ENCODE assay signal across 9 mouse cellular contexts in genomic region chr12:82166101-82166571, GRCm38 (mm10). TPM values are rescaled to one million over a fixed set of nuclear protein-coding genes. Genes with fewer than 3 reads are reported as not detected.
DNase-seq lines count a peak whose midpoint lies in the region; ATAC-seq and TF ChIP-seq lines count a peak whose summit lies in the region.
"Had no signal": no experiment of that assay in that cellular context is flagged by ENCODE, and none has a peak within 500 bp of the region (broad histone marks: within the 10 kb centered on the region; RNA-seq: fewer than 3 reads in every experiment).

No protein-coding gene starts in this region.

- TF ChIP-seq EP300 in stomach, postnatal 0 days (optimal IDR thresholded peaks at IDR 0.05) = no peak

- no peak for TF ChIP-seq CTCF in stomach, postnatal 0 days (IDR thresholded peaks at IDR 0.05; ENCODE audit: low read depth)

- no peaks in the 10 kb centered on the region for H3K36me3 ChIP-seq in kidney, embryonic 16.5 days (ENCODE audit: insufficient read depth, low read length)
- no peaks in the 10 kb centered on the region for H3K36me3 ChIP-seq in embryonic facial prominence, embryonic 15.5 days
- H3K36me3 ChIP-seq in limb, embryonic 15.5 days = no peaks in the 10 kb centered on the region
- no peaks in the 10 kb centered on the region for H3K36me3 ChIP-seq in stomach, postnatal 0 days (ENCODE audit: control insufficient read depth, insufficient read depth, low read length)
- H3K36me3 ChIP-seq: liver, embryonic 13.5 days had no signal

- no peaks in the 10 kb centered on the region for H3K9me3 ChIP-seq in kidney, embryonic 16.5 days (ENCODE audit: low read length)
- H3K9me3 ChIP-seq in embryonic facial prominence, embryonic 15.5 days (replicated peaks) = no peaks in the 10 kb centered on the region
- H3K9me3 ChIP-seq in limb, embryonic 15.5 days = no peaks in the 10 kb centered on the region
- H3K9me3 ChIP-seq in stomach, postnatal 0 days (ENCODE audit: control insufficient read depth, low read length) = no peaks in the 10 kb centered on the region
- H3K9me3 ChIP-seq: liver, embryonic 13.5 days had no signal

- peak overlapping the region; percentile 50 for H3K9ac ChIP-seq in kidney, embryonic 16.5 days (replicated peaks; ENCODE audit: low read length)
- H3K9ac ChIP-seq in embryonic facial prominence, embryonic 15.5 days = no peak overlapping the region
- H3K9ac ChIP-seq in limb, embryonic 15.5 days = no peak overlapping the region
- no peak overlapping the region for H3K9ac ChIP-seq in stomach, postnatal 0 days (ENCODE audit: low read length)
- H3K9ac ChIP-seq: liver, embryonic 13.5 days had no signal

- no peak overlapping the region for H3K27ac ChIP-seq in kidney, embryonic 16.5 days (ENCODE audit: low read length)
- H3K27ac ChIP-seq in embryonic facial prominence, embryonic 15.5 days (replicated peaks) = no peak overlapping the region
- no peak overlapping the region for H3K27ac ChIP-seq in limb, embryonic 15.5 days
- H3K27ac ChIP-seq in stomach, postnatal 0 days (replicated peaks) = no peak overlapping the region
- H3K27ac ChIP-seq: liver, embryonic 13.5 days had no signal

- H3K4me3 ChIP-seq in kidney, embryonic 16.5 days (ENCODE audit: low read length) = peak overlapping the region; percentile 2; the same call in 1 of the 2 replicates
- no peak overlapping the region for H3K4me3 ChIP-seq in embryonic facial prominence, embryonic 15.5 days (replicated peaks)
- no peak overlapping the region for H3K4me3 ChIP-seq in limb, embryonic 15.5 days
- H3K4me3 ChIP-seq in stomach, postnatal 0 days (ENCODE audit: low read depth, low read length) = no peak overlapping the region
- H3K4me3 ChIP-seq: liver, embryonic 13.5 days had no signal

- H3K27me3 ChIP-seq in kidney, embryonic 16.5 days (ENCODE audit: insufficient read depth, low read length) = peaks cover 2% of the 10 kb centered on the region; the same call in 1 of the 2 replicates
- H3K27me3 ChIP-seq in embryonic facial prominence, embryonic 15.5 days = no peaks in the 10 kb centered on the region
- H3K27me3 ChIP-seq in limb, embryonic 15.5 days = no peaks in the 10 kb centered on the region
- H3K27me3 ChIP-seq in stomach, postnatal 0 days (ENCODE audit: control insufficient read depth, insufficient read depth, low read length) = no peaks in the 10 kb centered on the region

- peak overlapping the region; percentile 46 for H3K4me2 ChIP-seq in kidney, embryonic 16.5 days (replicated peaks; ENCODE audit: low read depth, low read length)
- H3K4me2 ChIP-seq in embryonic facial prominence, embryonic 15.5 days (replicated peaks) = peak overlapping the region; percentile 29
- peak overlapping the region; percentile 19; the same call in 1 of the 2 replicates for H3K4me2 ChIP-seq in limb, embryonic 15.5 days
- H3K4me2 ChIP-seq in stomach, postnatal 0 days (replicated peaks; ENCODE audit: low read depth) = peak overlapping the region; percentile 18; the same call in 1 of the 2 replicates
- H3K4me2 ChIP-seq: liver, embryonic 13.5 days had no signal

- peaks cover 12% of the 10 kb centered on the region for H3K4me1 ChIP-seq in kidney, embryonic 16.5 days (ENCODE audit: insufficient read depth, low read length)
- H3K4me1 ChIP-seq in embryonic facial prominence, embryonic 15.5 days = peaks cover 4% of the 10 kb centered on the region
- peaks cover 23% of the 10 kb centered on the region for H3K4me1 ChIP-seq in limb, embryonic 15.5 days
- no peaks in the 10 kb centered on the region for H3K4me1 ChIP-seq in stomach, postnatal 0 days (replicated peaks; ENCODE audit: control insufficient read depth, insufficient read depth)

- no peak for DNase-seq in kidney, postnatal 14 days
- no peak for DNase-seq in stomach, postnatal 0 days (ENCODE audit: low spot score)
- DNase-seq in frontal cortex, adult 2 months (ENCODE audit: extremely low spot score in 1 of 2, low spot score in 1 of 2) = no peak
- DNase-seq in adrenal gland, postnatal 25 days = no peak
- no peak for DNase-seq in ovary, adult 18-20 months (ENCODE audit: low spot score)
- DNase-seq: liver, embryonic 13.5 days had no signal

- no peak for ATAC-seq in kidney, embryonic 16.5 days (ENCODE audit: low FRiP score, low TSS enrichment)
- no peak for ATAC-seq in embryonic facial prominence, embryonic 15.5 days (ENCODE audit: insufficient number of reproducible peaks, low FRiP score, low TSS enrichment, low read depth)
- ATAC-seq in limb, embryonic 15.5 days (ENCODE audit: insufficient number of reproducible peaks, low FRiP score, low TSS enrichment, low read depth) = no peak
- no peak for ATAC-seq in stomach, postnatal 0 days (ENCODE audit: low FRiP score, low TSS enrichment)

- 17% methylated on average over 14 of the region's 14 CpGs for WGBS in kidney, embryonic 16.5 days
- whole genome bisulfite sequencing in embryonic facial prominence, embryonic 15.5 days = 35% methylated on average over 14 of the region's 14 CpGs
- WGBS in limb, embryonic 15.5 days = 23% methylated on average over 14 of the region's 14 CpGs
- WGBS in stomach, postnatal 0 days = 37% methylated on average over 14 of the region's 14 CpGs

RNA-seq across cellular contexts. Expression of gene Sipa1l1, which starts 3.0 kb away (rescaled TPM):
- polyA plus RNA-seq in kidney, embryonic 16.5 days (2015; fragmentation: Nextera tagmentation; extraction: Ambion mirVana) = 37.3 and 42.3 TPM in 2 replicates
- 26.7 and 29.8 TPM in 2 replicates for polyA plus RNA-seq in embryonic facial prominence, embryonic 15.5 days (2015; fragmentation: Nextera tagmentation; extraction: Ambion mirVana)
- polyA plus RNA-seq in limb, embryonic 15.5 days (2015; fragmentation: Nextera tagmentation; extraction: Ambion mirVana) = 31.9 and 39.0 TPM in 2 replicates
- 9.2 and 9.7 TPM in 2 replicates for polyA plus RNA-seq in stomach, postnatal 0 days (2015; fragmentation: Nextera tagmentation; extraction: Ambion mirVana)
- 181 and 182 TPM in 2 replicates for polyA plus RNA-seq in frontal cortex, adult 2 months (2012; rRNA removed)
- total RNA-seq in adrenal gland, postnatal 25 days (2021) = 30.1 and 30.6 TPM in 2 replicates
